Mouse (Mus musculus) olfactory bulb, adult 2 months (tissue): ENCODE results near the gene Stk38. TPM values are rescaled to one million over a fixed set of nuclear protein-coding genes. Genes with fewer than 3 reads are reported as not detected.

ENCODE experiments used
- H3K27ac ChIP-seq: fragments of 200-500 bp; 2 replicates; pipeline ENCODE4 v1.5.1; 2012; ENCODE audit warnings: low read depth, low read length; ENCODE audit not compliant: insufficient read depth
- H3K4me1 ChIP-seq: fragments of 200-500 bp; 2 replicates; pipeline ENCODE4 v1.6.1; 2012; ENCODE audit warnings: low read length; ENCODE audit not compliant: control insufficient read depth, insufficient read depth
- H3K4me3 ChIP-seq: fragments of 200-500 bp; 2 replicates; pipeline ENCODE4 v1.5.1; 2012; ENCODE audit warnings: mild to moderate bottlenecking, low read depth, low read length, moderate library complexity; ENCODE audit not compliant: insufficient read depth
- CTCF ChIP-seq: fragments of 200-500 bp; IDR thresholded peaks from 2 replicates; pipeline ENCODE4 v1.5.1; 2012; ENCODE audit warnings: low read depth, mild to moderate bottlenecking, low read length, moderate library complexity; ENCODE audit not compliant: insufficient read depth
- POLR2A ChIP-seq: fragments of 200-500 bp; IDR thresholded peaks from 2 replicates; pipeline ENCODE4 v1.6.1; 2012; ENCODE audit warnings: mild to moderate bottlenecking, low read depth, low read length, moderate library complexity; ENCODE audit not compliant: insufficient read depth
- WGBS: fragments of 180-500 bp; shearing (Covaris S2); methylation state at CpG from one replicate; pipeline ENCODE4 v1.1.7; 2018; 5-methylcytosine and 5-hydroxymethylcytosine counted together
- polyA plus RNA-seq: library from polyadenylated mRNA; stranded (reverse); fragments of >200 nt; gene quantifications from 2 replicates; pipeline ENCODE4 v1.2.4, GENCODE M21; 2012; ENCODE audit warnings: low replicate concordance; ENCODE audit not compliant: missing spikeins, insufficient read depth, insufficient read length

Stk38 gene
- polyA plus RNA-seq, 1 experiment = 164 TPM

- H3K4me3 ChIP-seq = no peak overlapping the region
- TF ChIP-seq POLR2A (no peak), CTCF (no peak)
- 76% methylated on average over 9 of the region's 9 CpGs for WGBS
These were observed 79.8 kb downstream of the Stk38 start for GRCm38 (mm10) chr17:28928004-28928403.

DNA sequence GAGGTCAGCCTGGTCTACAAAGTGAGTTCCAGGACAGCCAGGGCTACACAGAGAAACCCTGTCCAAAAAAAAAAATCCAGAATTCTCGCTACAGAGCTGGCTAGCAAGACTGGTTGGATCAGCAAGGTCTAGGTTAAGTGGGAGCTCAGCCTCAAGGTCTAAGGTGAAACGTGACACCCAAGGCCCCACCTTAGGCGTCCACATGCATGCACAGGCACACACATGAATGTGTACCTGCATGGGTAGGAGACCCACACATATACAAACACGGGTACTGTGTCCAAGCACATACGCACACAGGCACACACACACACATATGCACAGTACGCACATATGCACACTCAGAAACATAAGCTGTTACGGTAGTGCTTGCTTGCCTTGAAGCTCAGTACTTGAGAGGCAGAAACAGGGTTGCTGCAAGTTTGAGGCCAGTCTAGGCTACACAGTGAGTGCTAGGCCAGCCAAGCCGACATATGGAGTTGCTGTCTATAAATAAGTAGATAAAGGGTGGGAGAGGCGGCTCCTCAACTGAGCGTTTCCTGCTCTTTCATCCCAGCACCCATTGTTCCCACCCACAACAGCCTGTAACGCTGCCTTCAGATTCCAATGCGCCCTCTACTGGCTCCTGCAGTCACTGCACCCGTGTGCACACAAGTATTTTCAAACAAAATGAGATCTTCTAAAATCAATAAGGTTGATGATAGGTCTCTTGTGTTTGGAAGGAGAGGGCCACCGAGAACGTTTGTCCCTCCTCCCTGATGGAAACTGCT, 80.7 kb downstream of the Stk38 start:
- Histone ChIP-seq H3K27ac (no peak overlapping the region), H3K4me3 (no peak overlapping the region), H3K4me1 (peaks cover 15% of the 10 kb centered on the region)
- WGBS = 43% methylated on average over 15 of the region's 15 CpGs
- TF ChIP-seq CTCF (peak; percentile 75), POLR2A (no peak)

More at GRCm38 (mm10) chr17:28928004-28928403, 79.8 kb downstream of the Stk38 start:
- Histone ChIP-seq H3K27ac (no peak overlapping the region), H3K4me1 (peaks cover 15% of the 10 kb centered on the region)

- H3K4me3 ChIP-seq = no peak overlapping the region
- no peak overlapping the region for H3K27ac ChIP-seq
- WGBS = 11% methylated on average over 13 of the region's 13 CpGs
- H3K4me1 ChIP-seq = peaks cover 15% of the 10 kb centered on the region
- no peak for TF ChIP-seq POLR2A
- peak; percentile 87 for TF ChIP-seq CTCF
These were observed 81.4 kb downstream of the Stk38 start for GRCm38 (mm10) chr17:28926380-28926779.

DNA sequence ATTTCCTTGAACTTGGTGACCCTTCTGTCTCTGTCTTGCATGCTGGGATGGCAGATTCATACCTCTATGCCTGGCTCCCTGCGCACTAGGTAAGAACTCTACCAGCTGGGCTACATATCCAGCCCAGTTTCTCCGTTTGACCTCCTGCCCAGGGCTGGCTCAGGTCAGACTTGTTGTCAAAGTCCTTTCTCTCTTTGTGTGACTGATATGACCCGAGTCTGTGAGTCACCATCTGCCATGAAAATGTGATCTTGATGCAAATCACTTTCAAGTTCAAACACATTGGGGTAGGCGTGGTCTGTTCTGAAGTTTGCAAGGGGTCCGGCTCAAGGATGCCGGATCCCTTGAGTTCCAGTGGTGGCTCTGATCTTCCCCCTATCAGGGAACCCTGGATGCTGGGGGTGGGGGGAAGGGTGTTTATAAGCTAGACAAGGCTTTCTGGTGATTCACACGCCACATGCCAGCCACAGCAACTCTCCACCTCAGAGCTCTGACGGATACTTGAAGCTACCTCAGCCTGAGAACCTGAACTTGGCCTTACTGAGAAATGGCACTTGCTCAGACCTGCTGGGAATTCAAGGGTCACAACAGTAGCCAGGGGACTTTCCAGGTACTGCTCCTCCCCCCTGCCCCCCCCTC, 82.7 kb downstream of the Stk38 start:
- WGBS = 89% methylated on average over 8 of the region's 8 CpGs
- no peak overlapping the region for H3K4me3 ChIP-seq
- H3K4me1 ChIP-seq = peaks cover 12% of the 10 kb centered on the region
- H3K27ac ChIP-seq = no peak overlapping the region
- TF ChIP-seq CTCF (no peak), POLR2A (no peak)

GRCm38 (mm10) chr17:28922096-28922495, 85.7 kb downstream of the Stk38 start:
- no peak overlapping the region for H3K4me3 ChIP-seq
- peaks cover 11% of the 10 kb centered on the region for H3K4me1 ChIP-seq
- TF ChIP-seq POLR2A = no peak
- no peak for TF ChIP-seq CTCF
- H3K27ac ChIP-seq = no peak overlapping the region
- 82% methylated on average over 6 of the region's 6 CpGs for WGBS

GRCm38 (mm10) chr17:28921086-28921485, 86.7 kb downstream of the Stk38 start:
- H3K4me1 ChIP-seq = peaks cover 6% of the 10 kb centered on the region; the same call in 1 of the 2 replicates
- TF ChIP-seq POLR2A (no peak), CTCF (no peak)
- 46% methylated on average over 8 of the region's 8 CpGs for WGBS

More at GRCm38 (mm10) chr17:28921086-28921485, 86.7 kb downstream of the Stk38 start:
- Histone ChIP-seq H3K27ac (no peak overlapping the region), H3K4me3 (no peak overlapping the region)

Other genes with a start within 250 kb of the Stk38 start
- gene Mapk13, start 238.7 kb downstream of the Stk38 start, polyA plus RNA-seq = not detected in 2 replicates
- not detected in 2 replicates for gene Brpf3, start 206.9 kb downstream of the Stk38 start, polyA plus RNA-seq
- gene Pnpla1, start 149.6 kb downstream of the Stk38 start, polyA plus RNA-seq = not detected in 2 replicates
- gene 4930539E08Rik, start 92.7 kb downstream of the Stk38 start, polyA plus RNA-seq = not detected in 2 replicates
- gene Pxt1, start 64.2 kb downstream of the Stk38 start, polyA plus RNA-seq = not detected in 2 replicates
- not detected in 2 replicates for gene Kctd20, start 56.0 kb downstream of the Stk38 start, polyA plus RNA-seq
- 273 and 350 TPM in 2 replicates for gene Srsf3, start 24.6 kb upstream of the Stk38 start, polyA plus RNA-seq
- gene Cdkn1a, start 83.0 kb upstream of the Stk38 start, polyA plus RNA-seq = not detected in 2 replicates
- not detected in 2 replicates for gene Rab44, start 106.2 kb upstream of the Stk38 start, polyA plus RNA-seq
- gene Cpne5, start 230.2 kb upstream of the Stk38 start, polyA plus RNA-seq = not detected in 2 replicates